Mouse (Mus musculus) hindbrain, embryonic 13.5 days (tissue): ENCODE measurements around the gene Rps17. TPM values are rescaled to one million over a fixed set of nuclear protein-coding genes. Genes with fewer than 3 reads are reported as not detected.
A peak's percentile ranks its signal among the peaks of the same experiment; 100 is the strongest.

Experiments used
- ATAC-seq: fragments of 200-750 bp; cut with Nextera tagmentation; 2 replicates; pipeline ENCODE4 v1.8.0; 2017; ENCODE audit warnings: moderate TSS enrichment; ENCODE audit not compliant: low FRiP score
- H3K27ac ChIP-seq: fragments of 300-500 bp; sonication (generic); 2 replicates; pipeline ENCODE4 v1.5.1; 2015; ENCODE audit warnings: inconsistent platforms, mild to moderate bottlenecking, moderate library complexity
- H3K27me3 ChIP-seq: fragments of 300-500 bp; sonication (generic); 2 replicates; pipeline ENCODE4 v1.6.1; 2015; ENCODE audit warnings: mild to moderate bottlenecking, inconsistent platforms
- H3K36me3 ChIP-seq: fragments of 300-500 bp; sonication (generic); 2 replicates; pipeline ENCODE4 v1.6.1; 2015; ENCODE audit warnings: mild to moderate bottlenecking, inconsistent platforms
- H3K4me1 ChIP-seq: fragments of 300-500 bp; sonication (generic); replicated peaks from 2 replicates; pipeline ENCODE4 v1.6.1; 2015; ENCODE audit warnings: inconsistent platforms
- H3K4me2 ChIP-seq: fragments of 300-500 bp; sonication (generic); 2 replicates; pipeline ENCODE4 v1.6.1; 2015; ENCODE audit warnings: inconsistent platforms, mild to moderate bottlenecking, moderate library complexity
- H3K4me3 ChIP-seq: fragments of 300-500 bp; sonication (generic); 2 replicates; pipeline ENCODE4 v1.5.1; 2015; ENCODE audit warnings: mild to moderate bottlenecking, inconsistent platforms
- H3K9ac ChIP-seq: fragments of 300-500 bp; sonication (generic); 2 replicates; pipeline ENCODE4 v1.6.1; 2015; ENCODE audit warnings: mild to moderate bottlenecking, inconsistent platforms
- H3K9me3 ChIP-seq: fragments of 300-500 bp; sonication (generic); 2 replicates; pipeline ENCODE4 v1.6.1; 2016; ENCODE audit warnings: inconsistent platforms
- WGBS: fragments of 180-500 bp; shearing (Covaris S2); methylation state at CpG from one replicate; pipeline ENCODE4 v1.1.7; 2015; 5-methylcytosine and 5-hydroxymethylcytosine counted together
- polyA plus RNA-seq: library from polyadenylated mRNA; unstranded; fragments of >200 nt; fragmentation: Nextera tagmentation; extraction: Ambion mirVana; gene quantifications from 2 replicates; pipeline ENCODE4 v1.2.1, GENCODE M21; 2015

Rps17 gene
- polyA plus RNA-seq, 1 experiment from 2014 or later: 863 TPM

DNA sequence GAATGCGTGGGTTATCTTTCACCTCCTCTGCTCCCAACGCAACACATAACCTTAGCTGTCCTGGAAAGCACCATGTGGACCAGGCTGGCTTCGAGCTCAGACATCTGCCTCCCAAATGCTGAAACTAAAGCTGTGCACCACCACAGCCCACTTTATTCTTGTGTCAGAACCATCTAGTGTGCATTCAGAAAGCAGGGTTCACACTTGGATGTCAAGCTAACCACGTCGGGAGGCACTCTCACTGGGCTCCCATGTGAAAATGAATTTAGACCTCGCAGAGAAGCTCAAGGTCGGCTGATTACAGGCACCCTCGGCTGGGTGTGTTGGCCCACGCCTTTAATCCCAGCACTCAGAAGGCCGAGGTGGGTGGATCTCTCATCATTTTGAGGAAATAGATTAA lies 1.2 kb downstream of the Rps17 start:
- no peaks in the 10 kb centered on the region for H3K9me3 ChIP-seq
- peak overlapping the region; percentile 94 for H3K4me2 ChIP-seq
- peak overlapping the region; percentile 94 for H3K4me3 ChIP-seq
- H3K4me1 ChIP-seq: peaks cover 25% of the 10 kb centered on the region
- H3K27ac ChIP-seq: no peak overlapping the region
- 18% methylated on average over 10 of the region's 10 CpGs for WGBS
- peak overlapping the region; percentile 99 for H3K9ac ChIP-seq
- peaks cover 47% of the 10 kb centered on the region for H3K36me3 ChIP-seq
- H3K27me3 ChIP-seq: no peaks in the 10 kb centered on the region; the same call in 1 of the 2 replicates
- no peak for ATAC-seq

DNA sequence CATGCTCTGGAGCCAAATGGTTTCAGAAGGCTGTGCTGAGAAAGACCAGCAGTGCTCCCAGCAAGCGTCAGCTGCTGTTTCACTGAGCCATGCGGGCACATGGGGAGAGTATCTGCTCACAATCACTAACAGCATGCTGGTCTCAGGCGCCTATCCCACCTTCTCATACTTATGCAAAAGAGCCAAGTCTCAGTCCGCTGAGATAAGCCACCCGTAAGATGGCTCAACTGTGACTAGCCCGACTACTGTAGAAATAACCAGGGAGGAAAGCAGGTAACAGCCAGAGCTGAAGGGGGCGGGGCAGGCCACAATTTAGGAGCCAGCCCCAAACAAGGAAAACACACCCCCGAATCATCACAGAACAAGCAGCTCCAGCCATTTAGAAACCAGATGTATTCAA lies 1.7 kb downstream of the Rps17 start:
- H3K4me3 ChIP-seq: peak overlapping the region; percentile 94
- H3K9ac ChIP-seq: peak overlapping the region; percentile 99
- WGBS: 48% methylated on average over 8 of the region's 8 CpGs
- H3K27ac ChIP-seq: no peak overlapping the region
- H3K36me3 ChIP-seq: peaks cover 52% of the 10 kb centered on the region
- H3K4me2 ChIP-seq: peak overlapping the region; percentile 94
- no peak for ATAC-seq
- H3K9me3 ChIP-seq: no peaks in the 10 kb centered on the region
- peaks cover 25% of the 10 kb centered on the region for H3K4me1 ChIP-seq
- H3K27me3 ChIP-seq: no peaks in the 10 kb centered on the region; the same call in 1 of the 2 replicates

DNA sequence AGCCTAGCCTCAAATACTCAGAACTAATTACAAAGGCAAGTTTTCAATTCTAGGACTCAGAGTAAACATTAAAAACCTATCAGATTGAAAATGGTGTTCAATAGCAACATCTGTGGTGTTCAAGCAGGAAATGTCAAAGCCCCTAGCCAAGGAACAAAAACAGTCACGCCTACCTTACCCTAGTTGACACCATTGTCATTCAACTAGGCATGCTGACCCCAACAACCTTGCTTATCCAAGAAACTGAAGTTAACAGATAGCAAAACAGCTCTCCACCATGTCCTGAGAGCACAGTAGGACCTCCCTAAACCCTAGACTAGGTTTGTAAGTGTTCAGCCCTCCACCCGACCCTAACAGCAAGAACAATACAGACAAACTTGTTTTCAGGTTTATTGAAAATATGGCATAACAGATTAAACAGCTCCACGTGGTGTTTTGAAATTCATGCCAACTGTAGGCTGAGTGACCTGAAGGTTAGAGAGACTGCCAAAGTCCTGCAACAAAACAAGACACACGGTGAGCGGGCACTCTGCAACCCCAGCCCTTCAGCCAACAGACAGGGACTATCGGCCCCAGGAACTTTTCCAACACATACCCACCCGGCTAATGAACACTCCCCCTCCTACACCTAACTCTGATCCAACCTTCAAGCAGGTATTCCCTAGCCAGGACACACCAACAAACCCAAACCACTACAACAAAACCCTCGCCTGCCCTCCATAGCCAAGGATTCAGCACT lies 2.5 kb downstream of the Rps17 start:
- no peaks in the 10 kb centered on the region for H3K9me3 ChIP-seq
- H3K4me3 ChIP-seq: peak overlapping the region; percentile 94
- WGBS: 76% methylated on average over 8 of the region's 8 CpGs
- no peak overlapping the region for H3K27ac ChIP-seq
- H3K36me3 ChIP-seq: peaks cover 60% of the 10 kb centered on the region
- H3K4me2 ChIP-seq: peak overlapping the region; percentile 94
- H3K9ac ChIP-seq: peak overlapping the region; percentile 99
- H3K27me3 ChIP-seq: no peaks in the 10 kb centered on the region
- peaks cover 25% of the 10 kb centered on the region for H3K4me1 ChIP-seq
- ATAC-seq: no peak

DNA sequence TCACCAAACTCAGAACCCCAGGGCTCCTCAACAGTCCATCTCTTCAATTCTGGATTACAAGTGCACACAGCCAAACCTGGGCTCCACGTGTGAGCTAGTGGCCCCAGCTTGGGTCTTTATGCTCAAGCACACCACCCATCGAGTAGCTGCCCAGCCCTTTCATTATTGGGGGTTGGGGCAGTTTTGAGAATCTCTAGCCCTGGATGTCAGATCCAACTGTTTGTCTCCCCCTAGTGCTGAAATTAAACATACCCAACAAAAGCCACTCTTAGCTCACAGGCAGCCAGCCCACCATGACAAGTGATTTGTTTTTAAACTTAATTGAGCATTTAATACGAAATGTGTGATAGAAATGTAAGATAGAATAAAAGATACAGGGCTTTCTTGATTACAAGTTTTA lies 3.5 kb downstream of the Rps17 start:
- H3K9me3 ChIP-seq: no peaks in the 10 kb centered on the region
- peaks cover 25% of the 10 kb centered on the region for H3K4me1 ChIP-seq
- H3K4me2 ChIP-seq: no peak overlapping the region
- H3K36me3 ChIP-seq: peaks cover 60% of the 10 kb centered on the region
- H3K9ac ChIP-seq: no peak overlapping the region
- no peak overlapping the region for H3K4me3 ChIP-seq
- no peaks in the 10 kb centered on the region for H3K27me3 ChIP-seq
- no peak for ATAC-seq
- no peak overlapping the region for H3K27ac ChIP-seq
- 47% methylated on average over 3 of the region's 3 CpGs for WGBS

DNA sequence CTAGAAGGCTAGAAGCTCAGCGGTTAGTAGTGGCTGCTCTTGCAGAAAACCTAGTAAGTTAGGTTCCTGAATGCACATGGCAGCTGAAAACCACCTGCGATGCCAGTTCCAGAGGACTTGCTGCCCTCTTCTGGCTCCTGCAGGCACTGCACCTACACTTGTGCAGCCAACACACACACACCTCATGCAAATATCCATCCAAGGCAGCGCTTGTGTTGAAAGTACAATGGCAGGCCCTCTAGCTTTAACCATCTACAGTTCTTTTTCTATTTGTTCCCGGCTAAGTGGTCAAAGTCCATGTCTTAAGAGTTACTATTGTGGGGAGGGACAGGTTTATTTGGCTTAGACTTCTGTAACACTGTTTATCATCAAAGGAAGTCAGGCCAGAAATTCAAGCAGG lies 5.3 kb downstream of the Rps17 start:
- Histone ChIP-seq H3K27me3 (no peaks in the 10 kb centered on the region), H3K27ac (no peak overlapping the region), H3K9ac (no peak overlapping the region), H3K36me3 (peaks cover 60% of the 10 kb centered on the region), H3K4me1 (peaks cover 35% of the 10 kb centered on the region), H3K4me3 (no peak overlapping the region), H3K9me3 (no peaks in the 10 kb centered on the region), H3K4me2 (no peak overlapping the region)
- WGBS: 84% methylated on average over 4 of the region's 4 CpGs
- ATAC-seq: no peak

DNA sequence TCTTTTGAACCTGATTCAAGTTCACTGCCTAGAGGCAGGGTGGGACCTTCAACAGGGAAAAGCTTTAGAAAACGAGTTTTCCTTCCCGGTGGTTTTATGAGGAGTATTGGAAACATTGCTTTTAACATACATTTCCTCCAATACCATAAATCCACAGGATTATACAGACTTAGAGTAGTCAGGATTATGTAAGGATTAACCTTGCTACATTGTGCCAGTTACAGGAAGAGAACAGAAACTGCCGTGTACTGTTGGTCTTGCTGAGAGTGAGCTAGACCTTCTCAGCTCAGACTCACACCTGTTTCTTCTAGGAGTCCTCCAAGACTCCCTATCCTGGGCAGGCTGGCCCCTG lies 6.6 kb downstream of the Rps17 start:
- no peak overlapping the region for H3K4me3 ChIP-seq
- whole genome bisulfite sequencing: 87% methylated on average over 3 of the region's 3 CpGs
- H3K4me2 ChIP-seq: no peak overlapping the region
- no peaks in the 10 kb centered on the region for H3K9me3 ChIP-seq
- no peaks in the 10 kb centered on the region for H3K27me3 ChIP-seq
- no peak overlapping the region for H3K9ac ChIP-seq
- no peak overlapping the region for H3K27ac ChIP-seq
- H3K4me1 ChIP-seq: peaks cover 28% of the 10 kb centered on the region
- ATAC-seq: no peak
- peaks cover 61% of the 10 kb centered on the region for H3K36me3 ChIP-seq

DNA sequence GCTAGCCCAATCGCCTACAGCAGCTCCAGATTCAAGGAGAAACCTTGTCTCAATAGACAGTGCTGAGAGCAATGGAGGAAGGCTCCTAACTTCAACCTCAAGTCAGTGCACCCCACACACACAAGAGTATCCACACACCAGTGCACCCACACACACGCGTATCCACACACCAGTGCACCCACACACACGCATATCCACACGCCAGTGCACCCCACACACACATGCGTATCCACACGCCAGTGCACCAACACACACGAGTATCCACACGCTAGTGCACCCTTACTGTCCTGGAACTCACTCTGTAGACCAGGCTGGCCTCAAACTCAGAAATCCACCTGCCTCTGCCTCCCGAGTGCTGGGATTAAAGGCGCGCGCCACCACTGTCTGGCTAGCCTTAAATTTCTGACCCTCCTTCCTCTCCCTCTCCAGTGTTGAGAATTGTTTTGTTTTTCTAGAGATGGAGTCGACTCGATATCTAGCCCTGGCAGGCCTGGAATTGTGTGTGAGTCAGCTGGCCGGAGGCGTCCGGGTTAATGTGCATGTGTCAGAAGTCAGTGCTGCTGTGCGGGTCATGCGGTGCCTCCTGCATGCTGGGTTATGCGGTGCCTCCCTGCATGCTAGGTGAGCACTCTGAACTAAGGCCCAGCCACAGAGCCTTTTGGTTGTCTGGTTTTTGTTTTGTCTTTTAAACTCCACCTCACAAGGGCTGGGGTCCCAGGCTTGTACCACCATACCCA lies 7.1 kb downstream of the Rps17 start:
- peaks cover 61% of the 10 kb centered on the region for H3K36me3 ChIP-seq

DNA sequence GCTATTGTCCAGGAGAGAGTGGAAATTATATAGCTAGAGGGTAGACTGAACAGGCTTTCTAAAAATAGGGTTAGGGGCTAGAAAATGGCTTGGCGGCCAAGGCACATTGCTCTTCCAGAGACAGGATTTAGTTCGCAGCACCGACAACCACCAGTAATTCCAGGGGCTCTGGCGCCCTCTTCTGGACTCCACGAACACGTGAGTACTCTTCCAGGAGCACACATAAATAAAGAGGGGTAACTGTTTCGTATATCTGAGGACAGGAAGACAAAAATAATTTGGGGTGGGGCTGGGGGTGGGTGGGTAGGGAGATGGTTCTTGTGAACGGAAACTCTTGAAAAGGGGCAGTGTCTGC lies 8.6 kb downstream of the Rps17 start:
- H3K27me3 ChIP-seq: no peaks in the 10 kb centered on the region
- H3K9ac ChIP-seq: no peak overlapping the region
- no peak for ATAC-seq
- peaks cover 10% of the 10 kb centered on the region for H3K4me1 ChIP-seq
- peaks cover 54% of the 10 kb centered on the region for H3K36me3 ChIP-seq
- H3K4me2 ChIP-seq: no peak overlapping the region
- 0 out of 2 replicates have a peak overlapping the region, but pooled peaks have one; percentile 69 for H3K27ac ChIP-seq
- no peak overlapping the region for H3K4me3 ChIP-seq
- H3K9me3 ChIP-seq: no peaks in the 10 kb centered on the region
- WGBS: 29% methylated on average over 8 of the region's 8 CpGs

More for the DNA sequence above, 7.1 kb downstream of the Rps17 start:
- Histone ChIP-seq H3K27me3 (no peaks in the 10 kb centered on the region), H3K9me3 (no peaks in the 10 kb centered on the region), H3K4me3 (no peak overlapping the region), H3K4me1 (peaks cover 22% of the 10 kb centered on the region), H3K9ac (no peak overlapping the region), H3K27ac (no peak overlapping the region), H3K4me2 (no peak overlapping the region)
- ATAC-seq: no peak
- 97% methylated on average over 21 of the region's 21 CpGs for WGBS

DNA sequence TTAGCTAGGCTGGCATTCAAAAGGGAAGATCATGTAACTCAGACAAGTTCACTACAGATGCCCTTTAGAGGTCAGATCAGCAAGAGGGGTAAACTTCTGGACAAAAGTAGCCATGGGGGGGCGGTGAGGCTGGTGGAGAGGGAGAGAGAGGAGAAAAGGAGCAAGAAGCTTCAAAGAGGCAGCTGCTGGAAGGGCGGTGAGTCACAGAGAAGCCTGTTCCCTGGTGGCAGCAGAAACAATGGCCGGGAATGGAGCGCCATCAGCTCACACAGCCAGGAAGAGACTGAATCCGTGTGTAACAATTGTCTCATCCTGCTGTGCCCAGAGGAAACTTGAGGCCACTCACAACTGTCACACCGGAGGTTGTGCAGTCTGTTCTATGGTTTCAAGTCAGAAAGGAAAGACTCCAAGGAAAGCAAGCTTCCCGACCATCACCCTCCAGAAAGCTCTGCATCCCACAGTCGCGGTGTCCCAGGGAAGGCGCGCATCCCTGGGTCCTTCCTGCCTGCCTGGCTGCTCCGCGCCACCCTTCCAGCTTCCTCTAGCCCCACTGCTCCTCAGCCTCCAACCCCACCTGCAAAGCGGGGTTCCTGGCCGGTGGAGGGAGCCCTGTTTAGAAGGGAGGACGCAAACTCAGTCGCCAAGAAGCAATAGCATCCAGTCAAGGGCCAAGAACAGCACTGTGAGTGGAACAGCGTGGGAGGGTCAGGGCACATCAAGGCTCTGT lies 9.2 kb downstream of the Rps17 start:
- no peak for ATAC-seq
- H3K4me3 ChIP-seq: no peak overlapping the region
- H3K27me3 ChIP-seq: no peaks in the 10 kb centered on the region
- peak overlapping the region; percentile 35; the same call in 1 of the 2 replicates for H3K9ac ChIP-seq
- H3K4me2 ChIP-seq: no peak overlapping the region
- peaks cover 10% of the 10 kb centered on the region for H3K4me1 ChIP-seq
- peaks cover 48% of the 10 kb centered on the region for H3K36me3 ChIP-seq
- 44% methylated on average over 18 of the region's 18 CpGs for WGBS
- H3K27ac ChIP-seq: peak overlapping the region; percentile 69; the same call in 1 of the 2 replicates
- no peaks in the 10 kb centered on the region for H3K9me3 ChIP-seq

DNA sequence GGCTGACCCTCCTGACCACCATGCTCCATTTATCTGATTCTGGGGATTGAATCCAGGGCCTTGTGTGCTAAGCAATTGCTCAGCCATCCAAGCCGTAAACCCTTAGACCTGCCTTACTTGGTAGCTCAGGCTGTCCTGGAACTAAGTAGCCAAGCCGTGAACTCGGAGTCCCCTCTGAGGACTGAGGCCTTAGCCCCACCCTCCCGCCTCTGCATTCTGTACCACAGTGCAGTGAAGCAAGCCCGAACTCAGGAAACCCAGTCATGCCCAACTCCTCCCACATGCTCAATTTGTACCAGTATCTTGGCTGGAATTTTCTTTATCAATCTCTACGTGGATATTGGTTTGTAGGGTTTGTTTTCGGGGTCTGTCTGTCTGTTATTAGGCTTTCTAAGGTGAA lies 13.2 kb downstream of the Rps17 start:
- no peak overlapping the region for H3K4me3 ChIP-seq
- H3K9me3 ChIP-seq: no peaks in the 10 kb centered on the region
- H3K9ac ChIP-seq: no peak overlapping the region
- 85% methylated on average over 7 of the region's 7 CpGs for WGBS
- H3K4me1 ChIP-seq: peaks cover 14% of the 10 kb centered on the region
- no peaks in the 10 kb centered on the region for H3K27me3 ChIP-seq
- ATAC-seq: no peak
- peaks cover 43% of the 10 kb centered on the region for H3K36me3 ChIP-seq
- H3K4me2 ChIP-seq: no peak overlapping the region
- H3K27ac ChIP-seq: no peak overlapping the region

DNA sequence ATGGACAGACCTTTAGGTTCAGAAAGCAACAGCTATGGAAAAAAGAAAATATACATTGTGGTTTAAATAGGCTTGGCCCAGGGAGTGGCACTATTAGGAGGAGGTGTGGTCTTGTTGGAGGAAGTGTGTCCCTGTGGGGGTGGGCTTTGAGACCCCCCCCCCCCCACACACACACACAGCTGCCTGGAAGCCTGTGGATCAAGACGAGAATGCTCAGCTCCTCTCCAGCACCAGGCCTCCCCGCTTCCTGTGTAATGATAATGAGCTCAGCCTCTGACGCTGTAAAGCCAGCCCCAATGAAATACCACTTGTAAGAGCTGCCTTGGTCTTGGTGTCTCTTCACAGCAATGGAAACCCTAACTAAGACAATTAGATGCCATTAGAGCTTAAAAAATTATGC lies 14.3 kb downstream of the Rps17 start:
- H3K27me3 ChIP-seq: no peaks in the 10 kb centered on the region
- no peak overlapping the region for H3K9ac ChIP-seq
- no peak overlapping the region for H3K4me2 ChIP-seq
- peaks cover 8% of the 10 kb centered on the region for H3K4me1 ChIP-seq
- H3K4me3 ChIP-seq: no peak overlapping the region
- no peak overlapping the region for H3K27ac ChIP-seq
- 16% methylated on average over 3 of the region's 3 CpGs for WGBS
- H3K9me3 ChIP-seq: no peaks in the 10 kb centered on the region
- H3K36me3 ChIP-seq: peaks cover 43% of the 10 kb centered on the region
- ATAC-seq: no peak

DNA sequence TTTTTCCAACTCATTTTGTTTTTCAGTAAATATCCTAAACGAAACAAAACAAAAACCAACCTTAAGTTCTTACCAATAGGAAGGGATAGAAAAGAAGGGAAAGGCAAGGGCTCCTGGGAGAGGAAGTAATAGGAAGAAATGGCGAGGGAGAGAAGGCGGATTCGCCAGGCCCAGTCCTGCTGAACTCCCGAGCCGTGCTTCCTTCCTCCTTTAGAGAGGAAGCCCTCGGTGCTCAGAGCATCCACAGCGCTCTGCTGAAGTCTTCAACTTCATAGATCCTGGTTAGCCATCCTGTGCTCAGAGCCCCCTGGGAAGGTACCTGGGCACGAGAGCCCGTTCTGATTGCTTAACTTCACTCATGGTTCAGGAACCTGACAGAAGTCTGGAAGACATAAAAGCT lies 17.4 kb downstream of the Rps17 start:
- H3K9ac ChIP-seq: no peak overlapping the region
- 0 out of 2 replicates have a peak, but pooled peaks cover 4% of the 10 kb centered on the region for H3K4me1 ChIP-seq
- no peaks in the 10 kb centered on the region for H3K27me3 ChIP-seq
- no peaks in the 10 kb centered on the region for H3K9me3 ChIP-seq
- H3K27ac ChIP-seq: no peak overlapping the region
- no peak overlapping the region for H3K4me2 ChIP-seq
- peaks cover 33% of the 10 kb centered on the region for H3K36me3 ChIP-seq
- no peak for ATAC-seq
- 80% methylated on average over 10 of the region's 10 CpGs for WGBS
- H3K4me3 ChIP-seq: no peak overlapping the region
